Mouse (Mus musculus) macrophage (primary cell): ENCODE data around the gene Gpr88. TPM values are rescaled to one million over a fixed set of nuclear protein-coding genes. Genes with fewer than 3 reads are reported as not detected.

ENCODE experiments used
- H3K27ac ChIP-seq: fragments of 350-480 bp; formaldehyde crosslinking; 2 replicates; pipeline ENCODE4 v1.9.0; 2021
- H3K36me3 ChIP-seq: fragments of 350-480 bp; formaldehyde crosslinking; 2 replicates; pipeline ENCODE4 v1.9.0; 2021; ENCODE audit errors: inconsistent target
- H3K4me3 ChIP-seq: fragments of 350-480 bp; formaldehyde crosslinking; 2 replicates; pipeline ENCODE4 v1.9.0; 2021; ENCODE audit errors: inconsistent target
- H3K79me2 ChIP-seq: fragments of 350-480 bp; formaldehyde crosslinking; 2 replicates; pipeline ENCODE4 v1.9.0; 2021; ENCODE audit errors: inconsistent target
- WGBS: methylation state at CpG from one replicate; pipeline ENCODE4 v1.1.7; 2026; ENCODE audit warnings: inconsistent platforms; ENCODE audit not compliant: missing documents; 5-methylcytosine and 5-hydroxymethylcytosine counted together
- polyA plus RNA-seq: library from polyadenylated mRNA; stranded (reverse); fragments of 250-400 nt; gene quantifications from 3 replicates; pipeline ENCODE4 v1.2.4, GENCODE M21; 2018; ENCODE audit warnings: inconsistent platforms
- total RNA-seq, 78 experiments: library from RNA; depleted of rRNA; stranded (reverse); fragments of 250-400 nt; gene quantifications; 1 replicate in 9 of 78; 2 replicates in 24 of 78; 3 replicates in 43 of 78; 4 replicates in 2 of 78; pipeline ENCODE4 v1.2.4; 2018; ENCODE audit warnings: inconsistent platforms in 56 of 78

The Gpr88 gene
- total RNA-seq (2018; cell fraction: chromatin; rRNA removed), result under 1 TPM in 1 of 26 experiments, not detected in 25; 0.22 TPM
- total RNA-seq (2018; cell fraction: cytosol; rRNA removed), result under 1 TPM in 1 of 26 experiments, not detected in 25; under 0.01 TPM
- not detected for total RNA-seq (2018; cell fraction: nucleus; rRNA removed)
- polyA plus RNA-seq, result not detected in 3 replicates

DNA sequence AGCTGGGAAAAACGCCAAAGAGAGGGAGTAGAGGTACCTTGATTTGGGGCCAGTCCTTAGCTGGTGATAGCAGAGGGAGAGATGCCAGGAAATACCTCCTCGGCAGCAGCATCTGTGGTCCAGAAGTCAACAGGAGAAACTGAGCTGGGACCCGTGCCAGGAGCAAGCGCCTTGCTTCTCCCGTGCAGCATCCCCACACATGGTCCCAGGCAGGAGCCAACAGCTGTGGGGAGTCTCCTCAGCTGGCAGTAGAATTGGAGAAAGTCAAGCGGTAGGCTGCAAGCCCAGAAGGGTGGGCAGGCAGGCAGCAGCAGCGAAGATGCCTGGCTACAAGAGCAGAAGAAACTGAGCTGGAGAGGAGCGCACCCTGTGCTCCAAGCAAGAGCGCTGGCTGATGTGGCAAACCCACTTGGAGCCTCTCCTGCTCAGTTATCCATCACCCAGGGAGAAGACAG, at the start of gene Gpr88:
Gene Gpr88, minus strand, starts transcription at position 427 of the 455 bp plus-strand sequence.
- no peak within 1 kb of the TSS for H3K4me3 ChIP-seq
- H3K79me2 ChIP-seq, result no peaks in the 10 kb centered on the region
- no peaks in the 10 kb centered on the region for H3K36me3 ChIP-seq
- no peak within 1 kb of the TSS for H3K27ac ChIP-seq
- 13% methylated on average over 9 of the region's 9 CpGs for WGBS

DNA sequence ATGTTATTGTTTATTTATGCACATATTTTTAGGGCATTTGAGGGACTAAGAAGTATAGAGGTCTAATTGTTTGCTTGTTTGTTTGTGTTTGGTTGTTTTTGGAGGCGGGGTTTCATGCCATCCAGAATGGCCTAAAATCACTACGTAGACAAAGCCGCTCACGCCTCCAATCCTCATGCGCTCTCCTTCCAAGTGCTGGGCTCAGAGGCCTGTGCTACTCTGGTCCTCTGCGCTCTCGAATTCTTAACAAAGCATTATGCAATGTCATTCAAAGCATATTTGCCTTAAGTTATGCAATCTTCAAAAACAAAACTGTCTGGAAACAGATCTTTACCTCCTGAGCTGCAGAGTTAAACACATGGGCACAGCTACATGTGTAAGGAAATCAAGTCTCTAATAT, 49.3 kb upstream of the Gpr88 start:
- Histone ChIP-seq H3K4me3 (no peak overlapping the region), H3K27ac (no peak overlapping the region), H3K79me2 (no peaks in the 10 kb centered on the region), H3K36me3 (no peaks in the 10 kb centered on the region)
- 93% methylated on average over 7 of the region's 7 CpGs for WGBS

DNA sequence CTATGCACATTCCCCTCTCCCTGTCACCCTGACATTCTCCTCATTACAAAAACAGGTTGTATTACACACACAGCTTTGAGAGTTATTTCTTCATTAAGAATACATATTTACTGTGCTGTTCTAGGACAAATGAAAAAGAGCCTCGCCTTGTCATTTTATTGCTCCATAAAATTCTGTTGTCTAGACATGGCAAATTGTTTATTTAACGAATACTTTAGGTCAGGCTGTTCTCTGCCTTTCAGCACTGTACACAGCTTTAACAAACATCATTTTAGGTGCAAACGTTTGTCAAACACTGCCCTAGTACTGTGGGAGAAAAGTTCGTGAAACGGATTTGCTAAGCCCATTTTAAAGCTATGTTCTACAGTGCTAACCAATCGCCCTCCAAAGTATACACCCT, 48.5 kb upstream of the Gpr88 start:
- H3K36me3 ChIP-seq, result no peaks in the 10 kb centered on the region
- WGBS, result 95% methylated on average over 6 of the region's 6 CpGs
- H3K79me2 ChIP-seq, result no peaks in the 10 kb centered on the region
- H3K27ac ChIP-seq, result no peak overlapping the region
- H3K4me3 ChIP-seq, result no peak overlapping the region

DNA sequence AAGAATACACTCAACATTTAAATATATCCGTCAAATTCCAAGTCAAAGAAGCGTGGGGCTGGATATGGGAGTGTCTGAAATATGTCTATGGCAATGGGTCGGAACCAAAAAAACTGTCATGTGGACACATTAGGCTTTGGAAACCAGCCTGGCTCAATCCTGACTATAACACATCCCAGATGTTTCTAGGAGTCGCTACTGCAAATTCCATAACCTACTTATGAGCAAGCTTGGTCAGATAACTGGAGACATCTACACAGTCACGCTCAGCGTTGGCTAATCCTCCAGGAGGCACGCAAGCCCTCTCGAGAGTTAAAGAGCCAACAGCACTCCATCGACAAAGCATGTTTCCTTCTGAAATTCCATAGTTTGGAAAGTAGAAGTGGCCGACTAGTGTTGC, 45.4 kb upstream of the Gpr88 start:
- Histone ChIP-seq H3K36me3 (no peaks in the 10 kb centered on the region), H3K79me2 (no peaks in the 10 kb centered on the region), H3K4me3 (no peak overlapping the region), H3K27ac (no peak overlapping the region)
- WGBS, result 95% methylated on average over 10 of the region's 10 CpGs

DNA sequence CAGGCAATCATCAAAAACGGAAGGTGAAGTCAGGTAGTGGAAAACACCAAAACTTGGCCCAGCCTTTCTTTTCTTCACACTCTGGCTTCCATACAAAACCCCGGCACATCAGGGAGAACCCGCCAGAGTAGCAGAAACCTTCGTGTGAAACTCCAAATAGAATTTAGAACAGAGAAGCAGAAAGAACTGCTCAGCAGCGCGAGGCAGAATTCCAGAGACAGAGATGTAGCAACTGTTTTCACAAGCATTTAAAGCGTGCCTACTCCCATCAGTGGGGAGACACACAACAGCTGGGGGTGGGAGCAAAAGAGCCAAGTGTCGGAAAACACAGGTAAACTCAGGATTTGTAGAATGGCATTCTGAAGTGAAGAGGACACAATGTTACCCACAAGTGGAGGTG, 44.7 kb upstream of the Gpr88 start:
- 96% methylated on average over 8 of the region's 8 CpGs for WGBS
- Histone ChIP-seq H3K79me2 (no peaks in the 10 kb centered on the region), H3K4me3 (no peak overlapping the region), H3K36me3 (no peaks in the 10 kb centered on the region), H3K27ac (no peak overlapping the region)

DNA sequence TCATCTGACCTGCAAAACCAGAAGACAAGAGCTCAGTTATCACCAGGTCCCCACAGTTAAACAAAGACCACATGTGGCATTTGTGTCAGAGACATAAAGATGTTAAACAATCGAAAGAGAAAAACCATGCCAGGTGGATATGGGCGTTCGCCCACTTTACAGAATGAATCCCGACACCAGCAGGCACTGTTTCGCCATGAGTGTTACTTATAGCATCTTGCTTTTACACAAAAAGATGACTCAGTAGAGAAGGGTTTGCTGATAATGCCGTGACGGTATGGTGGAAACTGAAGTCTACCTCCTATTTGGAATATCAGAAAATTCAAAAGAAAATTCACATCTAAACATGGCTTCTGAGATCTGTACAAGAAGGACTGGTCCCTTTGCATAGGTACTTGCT, 43.9 kb upstream of the Gpr88 start:
- Histone ChIP-seq H3K27ac (no peak overlapping the region), H3K36me3 (no peaks in the 10 kb centered on the region), H3K79me2 (no peaks in the 10 kb centered on the region), H3K4me3 (no peak overlapping the region)
- WGBS, result 96% methylated on average over 7 of the region's 7 CpGs

DNA sequence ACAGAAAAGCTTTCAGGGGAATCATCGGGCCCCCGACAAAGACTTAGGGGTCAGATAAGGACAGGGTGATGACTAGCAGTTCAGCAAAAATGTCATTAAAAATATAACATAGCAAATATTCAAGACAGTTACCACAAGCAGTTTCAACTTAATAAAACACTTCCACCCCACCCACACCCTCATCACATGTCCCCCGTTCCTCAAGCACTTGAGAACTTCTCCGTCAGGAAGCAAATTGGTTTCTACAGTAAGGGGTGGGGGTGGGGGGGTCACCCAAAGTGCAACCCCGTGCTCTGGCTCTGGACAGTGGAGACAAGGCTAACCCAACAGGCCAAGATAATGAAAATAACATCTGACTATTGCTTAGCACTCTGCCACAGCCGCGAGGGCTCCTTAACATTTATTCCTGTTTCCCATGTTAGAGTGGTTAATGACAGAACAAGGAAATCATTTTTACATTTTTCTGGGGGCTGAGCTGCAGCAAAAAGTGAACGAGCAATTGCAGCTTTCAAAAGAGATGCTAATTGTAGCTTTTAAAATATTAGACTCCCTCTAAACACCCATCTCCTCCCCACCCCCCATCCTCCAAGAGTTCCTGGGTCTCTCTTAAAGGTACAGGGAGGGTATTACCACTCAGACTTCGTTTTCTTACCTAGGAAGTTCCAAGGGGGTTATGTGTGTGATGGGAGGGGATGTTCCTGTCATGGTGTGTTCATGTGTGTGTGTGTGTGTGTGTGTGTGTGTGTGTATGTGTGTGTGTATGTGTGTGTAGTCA, 36.9 kb upstream of the Gpr88 start:
- Histone ChIP-seq H3K27ac (no peak overlapping the region), H3K4me3 (no peak overlapping the region), H3K36me3 (no peaks in the 10 kb centered on the region), H3K79me2 (no peaks in the 10 kb centered on the region)
- 92% methylated on average over 9 of the region's 9 CpGs for WGBS

DNA sequence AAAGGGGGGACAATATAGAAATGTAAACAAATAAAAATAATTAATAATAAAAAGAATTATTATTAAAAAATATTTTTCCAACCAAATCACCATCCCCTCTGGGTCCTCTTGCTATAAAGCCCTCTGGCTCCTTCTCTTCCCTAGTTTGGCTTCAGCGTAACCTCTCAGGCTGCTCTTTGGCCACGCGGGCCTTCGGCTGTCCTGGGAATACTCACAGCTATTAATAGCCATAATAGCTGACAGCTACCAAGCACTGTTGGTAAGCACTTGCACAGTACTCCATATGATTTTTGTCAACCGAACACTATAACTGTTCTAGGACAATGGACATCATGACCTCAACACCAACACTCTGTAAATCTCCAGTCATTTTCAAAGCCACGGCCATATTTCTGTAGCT, 35.5 kb upstream of the Gpr88 start:
- Histone ChIP-seq H3K36me3 (no peaks in the 10 kb centered on the region), H3K79me2 (no peaks in the 10 kb centered on the region), H3K4me3 (no peak overlapping the region), H3K27ac (no peak overlapping the region)
- WGBS, result 98% methylated on average over 6 of the region's 6 CpGs

DNA sequence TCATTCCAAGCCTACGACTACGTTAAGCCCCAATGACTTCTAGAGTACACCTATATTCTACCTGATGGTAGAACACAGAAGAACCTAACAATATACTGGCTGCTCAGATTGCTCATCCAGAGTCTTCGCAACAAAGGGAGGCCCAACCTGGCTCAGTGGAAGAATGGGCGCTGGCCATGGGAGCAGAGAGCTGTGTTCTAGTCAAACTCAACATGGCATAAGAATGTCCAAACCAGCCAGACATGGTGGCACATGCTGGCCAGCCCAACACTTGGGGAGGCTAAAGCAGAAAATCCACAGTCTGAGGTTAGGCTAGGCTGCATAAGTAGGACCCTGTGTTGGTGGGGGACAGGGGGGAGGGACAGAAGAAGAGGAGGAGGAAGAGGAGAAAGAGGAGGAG, 31.4 kb upstream of the Gpr88 start:
- no peak overlapping the region for H3K27ac ChIP-seq
- H3K79me2 ChIP-seq, result no peaks in the 10 kb centered on the region
- H3K36me3 ChIP-seq, result no peaks in the 10 kb centered on the region
- 97% methylated on average over 4 of the region's 4 CpGs for WGBS
- H3K4me3 ChIP-seq, result no peak overlapping the region

DNA sequence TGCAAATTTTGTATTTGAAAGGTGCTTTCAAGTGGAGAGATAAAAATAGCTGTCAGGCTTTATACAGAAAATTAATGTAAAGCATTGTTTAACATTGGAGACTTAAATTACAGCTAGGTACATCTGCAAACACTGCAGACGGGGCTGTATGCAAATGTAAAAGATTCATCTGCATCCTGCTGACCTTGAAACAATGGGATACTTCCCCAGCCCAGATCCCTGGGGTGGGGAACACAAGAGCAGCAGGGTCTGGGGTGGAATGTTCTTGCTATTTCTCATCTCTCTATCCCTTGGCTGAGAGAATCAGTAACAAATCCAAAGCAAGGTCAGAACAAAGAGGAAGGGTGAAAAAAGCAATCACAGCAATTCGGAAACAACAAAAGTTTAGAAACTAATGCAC, 30.7 kb upstream of the Gpr88 start:
- 100% methylated on average over 2 of the region's 2 CpGs for WGBS
- Histone ChIP-seq H3K79me2 (no peaks in the 10 kb centered on the region), H3K36me3 (no peaks in the 10 kb centered on the region), H3K4me3 (no peak overlapping the region), H3K27ac (no peak overlapping the region)

DNA sequence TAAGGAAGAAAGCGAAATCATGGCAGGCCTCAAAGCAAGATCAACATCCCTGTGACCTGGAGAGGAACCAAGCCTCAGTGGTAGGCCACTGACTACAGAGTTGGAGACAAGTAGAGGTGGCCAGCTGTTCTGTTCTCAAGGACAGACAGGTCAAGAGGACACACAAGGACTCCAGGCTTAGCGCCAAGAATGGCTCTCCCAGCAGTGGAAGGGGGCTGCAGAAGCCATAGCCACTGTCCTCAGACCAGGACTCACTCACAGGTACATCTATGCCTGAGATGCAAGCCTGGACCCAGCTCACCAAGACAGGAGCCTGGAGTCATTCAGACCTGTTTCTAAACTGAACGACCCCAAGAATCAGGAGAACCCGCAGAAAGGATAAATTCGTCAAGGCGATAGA, 28.4 kb upstream of the Gpr88 start:
- no peaks in the 10 kb centered on the region for H3K79me2 ChIP-seq
- H3K36me3 ChIP-seq, result no peaks in the 10 kb centered on the region
- WGBS, result 90% methylated on average over 6 of the region's 6 CpGs
- no peak overlapping the region for H3K27ac ChIP-seq
- no peak overlapping the region for H3K4me3 ChIP-seq

DNA sequence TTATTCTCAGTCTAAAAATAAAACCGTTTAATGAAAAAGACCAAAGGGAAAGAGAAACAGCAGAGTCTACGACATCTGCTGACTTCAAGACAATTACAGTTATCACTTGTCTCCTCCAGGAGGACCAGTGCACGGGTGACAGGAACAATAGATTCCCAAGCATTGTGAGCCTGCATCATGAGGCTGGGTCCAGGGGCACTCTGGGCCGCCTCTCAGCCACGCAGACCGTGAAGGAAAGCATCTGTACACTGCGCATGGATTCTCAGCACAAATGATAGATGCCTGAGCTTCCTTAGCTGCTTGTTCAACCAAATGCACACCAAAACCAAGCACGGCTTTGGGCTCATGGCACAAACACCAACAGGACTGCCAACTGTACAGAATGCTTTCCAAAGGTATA, 23.8 kb upstream of the Gpr88 start:
- H3K79me2 ChIP-seq, result no peaks in the 10 kb centered on the region
- H3K27ac ChIP-seq, result no peak overlapping the region
- no peak overlapping the region for H3K4me3 ChIP-seq
- WGBS, result 84% methylated on average over 6 of the region's 8 CpGs
- no peaks in the 10 kb centered on the region for H3K36me3 ChIP-seq

DNA sequence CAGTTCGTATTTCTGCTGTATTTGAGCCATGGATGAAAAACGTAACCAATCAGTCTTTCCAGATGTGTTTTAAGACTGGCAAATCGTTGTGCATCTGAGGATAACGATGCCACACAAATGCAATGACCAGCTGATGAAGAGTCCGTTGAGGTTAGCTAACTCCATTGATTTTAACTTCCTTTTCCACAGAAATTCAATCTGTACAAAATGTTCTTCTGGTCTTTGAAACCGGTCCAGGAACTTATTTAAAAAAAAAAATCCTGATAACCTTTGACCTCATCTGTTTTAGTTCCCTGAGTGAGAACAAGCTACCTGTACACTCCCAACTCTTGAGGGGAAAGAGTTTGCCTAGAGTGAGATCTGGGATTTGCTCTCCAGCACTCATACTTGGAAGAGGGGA, 18.4 kb upstream of the Gpr88 start:
- H3K4me3 ChIP-seq, result no peak overlapping the region
- no peaks in the 10 kb centered on the region for H3K36me3 ChIP-seq
- H3K79me2 ChIP-seq, result no peaks in the 10 kb centered on the region
- 92% methylated on average over 6 of the region's 6 CpGs for WGBS
- H3K27ac ChIP-seq, result no peak overlapping the region

DNA sequence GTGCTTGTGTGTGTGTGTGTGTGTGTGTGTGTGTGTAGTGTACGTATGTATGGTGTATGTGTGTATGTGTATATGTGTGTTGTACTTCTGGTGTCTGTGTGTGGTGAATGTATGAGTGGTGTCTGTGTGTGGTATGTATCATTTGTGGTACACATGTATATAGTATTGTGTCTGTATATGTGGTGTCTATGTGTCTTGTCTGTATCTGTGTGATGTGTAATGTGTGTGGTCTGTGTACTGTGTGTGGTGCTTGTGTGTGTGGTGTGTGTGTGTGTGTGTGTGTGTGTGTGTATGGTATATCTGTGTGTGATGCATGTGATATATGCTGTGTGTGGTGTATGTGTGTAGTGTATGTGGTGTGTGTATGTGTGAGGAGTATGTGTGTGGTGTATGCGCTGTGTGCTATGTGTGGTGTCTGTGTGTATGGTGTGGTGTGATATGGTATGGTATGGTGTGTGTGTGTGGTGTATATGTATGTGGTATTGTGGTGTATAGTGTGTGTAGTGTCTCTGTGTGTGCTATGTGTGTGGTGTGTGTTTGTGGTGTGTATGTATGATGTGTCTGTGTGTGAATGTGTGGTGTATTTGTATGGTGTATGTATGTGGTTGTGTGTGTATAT, 13.8 kb upstream of the Gpr88 start:
- no peak overlapping the region for H3K27ac ChIP-seq
- H3K36me3 ChIP-seq, result no peaks in the 10 kb centered on the region
- WGBS, result 100% methylated on average over 2 of the region's 2 CpGs

DNA sequence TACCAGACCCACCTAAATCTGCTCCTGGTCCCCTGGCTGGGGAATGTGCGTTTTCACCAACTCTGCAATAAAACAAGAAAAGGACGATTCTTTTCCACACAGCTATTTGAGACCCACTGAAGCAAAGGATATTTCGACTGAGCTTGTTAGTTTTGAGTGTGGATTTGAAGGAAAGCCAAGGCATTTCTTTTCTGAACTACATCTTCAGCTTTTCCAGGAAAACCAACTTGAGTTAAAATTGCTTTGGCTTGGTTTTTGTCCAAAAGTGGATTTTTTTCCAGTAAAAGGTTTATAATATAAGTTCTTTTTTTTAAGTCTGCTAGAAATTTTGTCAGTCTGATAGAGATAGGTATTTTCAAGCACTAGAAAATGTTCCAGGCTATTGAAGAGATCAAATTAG, 13.1 kb upstream of the Gpr88 start:
- H3K27ac ChIP-seq, result no peak overlapping the region
- 94% methylated on average over 3 of the region's 3 CpGs for WGBS
- no peak overlapping the region for H3K4me3 ChIP-seq
- no peaks in the 10 kb centered on the region for H3K79me2 ChIP-seq
- H3K36me3 ChIP-seq, result no peaks in the 10 kb centered on the region

More for the DNA sequence above, 13.8 kb upstream of the Gpr88 start:
- no peak overlapping the region for H3K4me3 ChIP-seq
- no peaks in the 10 kb centered on the region for H3K79me2 ChIP-seq
